Mouse (Mus musculus) ES-CJ7 (cell line): ENCODE results near the gene Dusp13.

Experiments used
- DNase-seq: peaks from one replicate; pipeline ENCODE4 v3.0.0; 2011; ENCODE audit warnings: low read depth, low spot score

Dusp13 gene

DNA sequence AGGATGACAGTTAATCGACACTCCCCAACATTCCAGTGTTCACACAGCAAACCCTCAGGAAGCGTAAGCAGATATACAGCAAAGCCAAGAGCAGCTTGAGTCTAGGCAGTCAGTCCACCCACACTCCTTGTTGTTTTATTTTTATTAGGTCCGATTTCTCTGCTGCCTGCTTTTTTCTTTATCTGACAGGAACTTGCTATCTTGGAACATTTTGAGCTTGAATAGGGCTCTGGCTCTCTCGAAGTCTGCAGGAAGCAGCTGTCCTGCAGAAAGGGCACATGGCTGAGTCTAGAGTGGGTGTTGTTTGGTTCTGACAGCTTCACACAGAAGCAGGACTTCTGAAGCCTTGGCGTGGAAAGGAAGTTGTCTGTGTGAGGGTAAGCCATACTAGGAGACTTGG, 47.7 kb downstream of the Dusp13 start:
- no peak for DNase-seq

DNA sequence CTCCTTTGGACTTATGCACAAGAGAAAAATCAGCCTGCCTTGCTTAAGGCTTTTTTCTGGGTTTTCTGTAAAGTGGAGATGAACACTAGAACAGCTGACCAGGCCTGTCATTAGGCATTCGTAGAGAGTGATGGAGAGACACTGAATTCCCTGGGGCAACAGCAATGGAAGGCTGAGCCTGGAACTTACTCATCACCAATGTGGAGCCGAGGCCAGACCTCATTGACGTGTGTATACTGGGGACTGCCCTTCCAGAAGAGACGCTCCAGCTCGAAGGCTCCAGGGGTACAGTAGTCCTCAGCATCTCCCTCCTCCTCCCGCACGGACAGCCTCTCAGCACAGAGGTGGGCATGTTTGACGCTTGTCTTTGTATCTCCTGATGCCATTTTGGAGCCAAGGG, 48.3 kb downstream of the Dusp13 start:
- no peak for DNase-seq

DNA sequence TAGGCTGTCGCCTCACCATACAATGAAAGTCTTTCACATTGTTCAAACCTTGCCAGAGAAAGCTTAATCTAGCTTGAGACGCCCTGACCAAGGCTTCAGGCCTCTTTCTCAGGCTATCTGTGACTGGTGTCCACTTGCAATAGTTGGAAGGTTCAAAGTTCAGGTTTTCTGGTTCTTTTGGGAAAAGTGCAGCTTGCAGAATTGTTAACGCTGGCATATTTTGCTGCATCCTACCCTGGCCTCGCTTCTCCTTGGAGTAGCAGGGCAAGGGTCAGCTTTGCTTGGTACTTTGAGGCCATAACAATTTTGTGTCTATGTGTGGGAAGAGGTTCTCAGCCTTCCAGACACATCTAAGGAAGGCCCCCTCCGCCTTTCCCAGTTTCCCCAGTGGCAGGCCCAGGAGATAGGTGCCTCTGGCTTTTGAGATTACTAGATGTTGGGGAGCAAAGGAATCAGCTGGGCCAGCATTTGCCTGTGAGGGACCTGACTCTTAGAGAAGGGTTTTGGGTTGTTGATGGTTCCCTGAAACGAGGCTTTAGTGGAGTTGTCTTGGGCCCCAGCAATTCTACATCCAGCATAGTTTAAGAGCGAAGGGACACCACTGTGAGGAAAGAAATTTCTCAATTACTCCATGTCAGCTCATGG, 54.7 kb downstream of the Dusp13 start:
- no peak for DNase-seq

DNA sequence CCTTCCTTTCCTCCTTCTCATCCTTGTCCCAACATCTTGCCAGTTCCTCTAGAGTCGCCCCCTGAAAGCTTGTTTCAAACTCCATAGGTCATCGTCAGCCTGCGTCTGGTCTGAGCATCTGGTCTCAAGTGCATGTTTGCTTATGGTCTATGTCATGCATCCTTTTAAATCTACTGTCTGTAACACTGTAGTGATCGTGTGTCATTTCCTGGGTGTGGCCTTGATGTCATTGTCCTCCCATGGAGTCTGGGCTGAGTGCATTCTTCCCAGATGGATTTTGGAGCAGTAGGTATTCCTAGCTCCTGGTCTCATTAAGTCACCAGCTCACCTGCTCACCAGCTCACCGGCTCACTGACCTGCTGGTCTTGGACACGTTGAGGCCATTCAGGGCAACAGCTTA, 56.0 kb downstream of the Dusp13 start:
- DNase-seq = no peak

DNA sequence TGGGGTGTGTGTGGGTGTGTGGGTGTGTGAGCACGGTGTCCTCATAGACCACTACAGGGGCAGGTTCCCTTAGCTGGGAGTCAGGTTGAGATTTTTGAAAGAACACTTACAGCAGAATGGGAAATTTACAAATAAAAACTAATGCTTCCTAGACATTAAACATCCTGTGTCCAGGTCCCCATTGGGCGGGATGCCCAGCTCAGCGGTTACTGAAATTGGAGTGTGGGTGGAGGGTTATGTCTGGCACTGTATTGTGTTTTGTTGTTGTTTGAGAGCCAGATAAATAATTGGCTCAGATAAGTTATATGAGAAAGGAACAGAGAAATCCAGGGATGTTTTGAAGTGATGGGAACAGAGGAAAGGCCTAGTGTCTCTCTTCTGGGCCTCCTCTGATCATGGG, 59.9 kb downstream of the Dusp13 start:
- no peak for DNase-seq

DNA sequence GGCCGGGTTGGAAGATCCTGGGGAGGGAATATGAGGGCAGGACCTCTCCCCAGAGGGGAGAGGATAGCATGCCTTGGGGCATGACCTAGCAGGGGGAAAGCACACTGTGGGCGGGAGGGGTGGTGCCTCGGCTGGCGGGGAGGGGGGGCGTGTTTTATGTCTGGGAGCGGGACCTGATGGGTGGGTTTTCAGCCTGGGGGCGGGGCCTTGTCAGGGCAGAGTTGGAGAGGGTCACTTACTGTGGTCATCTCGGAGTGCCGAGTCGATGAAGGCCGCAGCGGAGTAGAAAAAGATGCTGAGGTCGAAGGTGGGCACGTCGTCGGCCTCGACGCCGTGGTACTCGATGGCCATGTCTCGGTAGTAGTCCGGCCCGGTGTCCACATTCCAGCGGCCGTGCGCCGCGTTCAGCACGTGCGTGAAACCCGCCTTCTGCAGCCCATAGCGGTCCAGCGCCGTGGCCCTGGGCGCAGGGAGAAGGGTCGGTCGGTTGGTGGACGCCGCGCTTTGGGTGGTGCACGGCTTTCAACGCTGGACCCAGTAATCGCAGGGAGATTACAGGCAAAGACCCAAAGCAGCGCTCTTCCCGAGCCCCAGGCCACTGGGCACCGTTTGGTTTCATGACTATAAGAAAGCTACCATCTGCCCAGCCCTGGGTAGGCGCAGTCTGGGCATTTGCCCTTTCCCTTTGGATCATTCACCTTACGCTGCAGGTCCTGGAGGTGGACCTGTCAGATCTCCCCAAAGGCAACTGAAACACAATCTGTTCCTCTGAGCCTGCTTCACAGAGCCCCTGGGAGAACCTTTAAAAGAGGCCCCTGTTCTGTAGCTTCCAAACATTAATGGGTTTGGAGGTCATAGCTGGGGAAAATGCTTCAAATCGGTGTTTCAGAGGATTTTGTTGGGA, 64.4 kb downstream of the Dusp13 start:
- no peak for DNase-seq

DNA sequence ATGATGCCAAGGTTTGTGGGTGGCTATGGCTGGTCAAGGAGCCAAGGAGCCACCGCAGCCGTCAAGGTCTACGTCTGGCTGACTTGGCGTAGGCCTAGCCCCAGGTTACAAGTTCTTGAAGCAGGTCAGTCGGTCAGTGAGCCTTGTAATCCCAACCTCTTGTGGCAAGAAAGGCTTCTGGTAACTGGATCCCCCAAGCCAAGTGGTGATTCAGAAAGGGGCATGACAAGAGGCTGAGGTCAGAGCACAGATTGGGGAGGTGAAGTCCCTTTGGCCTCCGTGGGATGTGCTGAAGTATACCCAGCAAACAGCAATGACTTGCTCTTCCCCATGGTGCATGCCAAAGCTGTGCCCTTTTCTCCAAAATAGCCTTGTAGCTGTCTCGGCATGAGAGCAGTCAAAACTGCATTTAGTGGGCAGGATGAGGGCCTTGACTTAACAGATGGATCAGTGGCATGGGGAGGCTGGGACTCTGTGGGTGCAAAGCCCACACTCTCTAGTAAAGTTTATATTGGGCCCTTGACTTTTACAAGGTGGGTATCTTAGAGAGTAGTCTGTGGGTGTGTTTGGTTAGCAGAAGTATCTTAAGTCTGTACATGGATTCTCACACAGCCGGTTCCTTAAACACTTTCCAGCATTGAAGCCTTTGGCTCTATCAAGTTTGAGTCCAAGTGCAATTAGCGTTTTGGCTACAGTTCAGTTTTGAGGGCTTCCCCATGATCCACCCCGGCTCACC, 65.4 kb downstream of the Dusp13 start:
- no peak for DNase-seq

DNA sequence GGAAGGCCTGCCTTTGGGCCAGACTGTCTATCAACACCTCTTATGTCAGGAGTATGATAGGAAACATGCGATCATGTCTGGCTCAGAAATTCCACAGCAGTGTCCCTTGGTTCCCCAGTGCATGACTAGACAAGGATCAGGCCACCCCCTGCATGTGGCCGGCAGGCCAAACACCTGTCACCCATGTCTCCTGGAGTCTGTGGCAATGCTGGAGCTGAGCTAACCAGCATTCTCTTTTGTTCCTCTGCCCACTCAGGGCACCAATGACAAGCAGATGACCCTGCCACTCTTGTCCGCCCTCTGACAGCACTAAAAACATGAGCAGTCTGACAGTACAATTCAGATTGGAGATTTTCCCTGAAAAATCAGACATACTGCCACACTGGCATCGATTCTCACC, 67.1 kb downstream of the Dusp13 start:
- no peak for DNase-seq
